Mouse (Mus musculus) midbrain, embryonic 11.5 days (tissue): ENCODE results near the gene Mcpt1. TPM values are rescaled to one million over a fixed set of nuclear protein-coding genes. Genes with fewer than 3 reads are reported as not detected.
"Not testable (repeated sequence)": the region's sequence is repeated elsewhere in the genome, so short reads cannot be mapped to it uniquely, and the experiment has no call there.

ENCODE experiments used
- ATAC-seq: fragments of 200-750 bp; cut with Nextera tagmentation; 2 replicates; pipeline ENCODE4 v1.8.0; 2017; ENCODE audit warnings: moderate TSS enrichment, moderate library complexity; ENCODE audit not compliant: low FRiP score
- DNase-seq: peaks from one replicate; pipeline ENCODE4 v3.0.0; 2015; ENCODE audit warnings: low spot score; ENCODE audit errors: missing footprints
- H3K27ac ChIP-seq: fragments of 300-500 bp; sonication (generic); 2 replicates; pipeline ENCODE4 v1.5.1; 2014; ENCODE audit warnings: low read depth, low read length
- H3K27me3 ChIP-seq: fragments of 300-500 bp; sonication (generic); 2 replicates; pipeline ENCODE4 v1.6.1; 2014; ENCODE audit warnings: mild to moderate bottlenecking, low read length, moderate library complexity, mixed read lengths; ENCODE audit not compliant: control insufficient read depth, insufficient read depth
- H3K36me3 ChIP-seq: fragments of 300-500 bp; sonication (generic); 2 replicates; pipeline ENCODE4 v1.6.1; 2014; ENCODE audit warnings: mild to moderate bottlenecking, low read length, moderate library complexity, mixed read lengths; ENCODE audit not compliant: control insufficient read depth, insufficient read depth
- H3K4me1 ChIP-seq: fragments of 300-500 bp; sonication (generic); 2 replicates; pipeline ENCODE4 v1.6.1; 2014; ENCODE audit warnings: low read length; ENCODE audit not compliant: control insufficient read depth, insufficient read depth
- H3K4me2 ChIP-seq: fragments of 300-500 bp; sonication (generic); 2 replicates; pipeline ENCODE4 v1.6.1; 2014; ENCODE audit warnings: mild to moderate bottlenecking, moderate library complexity
- H3K4me3 ChIP-seq: fragments of 300-500 bp; sonication (generic); 2 replicates; pipeline ENCODE4 v1.5.1; 2014; ENCODE audit warnings: low read depth, low read length
- H3K9ac ChIP-seq: fragments of 300-500 bp; sonication (generic); 2 replicates; pipeline ENCODE4 v1.6.1; 2014; ENCODE audit warnings: low read length
- H3K9me3 ChIP-seq: fragments of 300-500 bp; sonication (generic); 2 replicates; pipeline ENCODE4 v1.6.1; 2016; ENCODE audit warnings: low read length; ENCODE audit not compliant: control insufficient read depth
- WGBS: fragments of 180-500 bp; shearing (Covaris S2); extraction: QIAGEN DNeasy Blood & Tissue Kit; methylation state at CpG from one replicate; pipeline ENCODE4 v1.1.7; 2014; 5-methylcytosine and 5-hydroxymethylcytosine counted together
- polyA plus RNA-seq: library from polyadenylated mRNA; unstranded; fragments of >200 nt; fragmentation: Nextera tagmentation; extraction: Ambion mirVana; gene quantifications from 2 replicates; pipeline ENCODE4 v1.2.1, GENCODE M21; 2014

The Mcpt1 gene
- polyA plus RNA-seq, 1 experiment from 2014 or later = not detected

- WGBS = 82% methylated on average over 4 of the region's 4 CpGs
- no peaks in the 10 kb centered on the region for H3K36me3 ChIP-seq
- no peak overlapping the region for H3K4me2 ChIP-seq
- H3K9me3 ChIP-seq = no peaks in the 10 kb centered on the region
- no peaks in the 10 kb centered on the region for H3K4me1 ChIP-seq
- H3K4me3 ChIP-seq = no peak overlapping the region
- no peak for DNase-seq
- no peak for ATAC-seq
- H3K9ac ChIP-seq = no peak overlapping the region
- H3K27ac ChIP-seq = no peak overlapping the region
- no peaks in the 10 kb centered on the region for H3K27me3 ChIP-seq
Measured at GRCm38 (mm10) chr14:56057722-56058121, 40.0 kb downstream of the Mcpt1 start.

- ATAC-seq, H3K9ac ChIP-seq, DNase-seq, H3K4me3 ChIP-seq, H3K27me3 ChIP-seq, H3K4me1 ChIP-seq, H3K9me3 ChIP-seq, H3K4me2 ChIP-seq, H3K36me3 ChIP-seq, H3K27ac ChIP-seq: not testable (repeated sequence)
- 86% methylated on average over 3 of the region's 3 CpGs for WGBS
Measured at GRCm38 (mm10) chr14:56062213-56062612, 44.4 kb downstream of the Mcpt1 start, which contains the start of gene Mcpt4. TSS of gene Mcpt4 (minus strand) at chr14:56062313.

Other genes starting within 250 kb of the Mcpt1 start
- 4.9 and 5.8 TPM in 2 replicates for gene Adcy4, start 233.9 kb upstream of the Mcpt1 start, polyA plus RNA-seq
- 4.0 and 4.5 TPM in 2 replicates for gene Ripk3, start 229.1 kb upstream of the Mcpt1 start, polyA plus RNA-seq
- 9.9 and 11.5 TPM in 2 replicates for gene Nfatc4, start 194.8 kb upstream of the Mcpt1 start, polyA plus RNA-seq
- gene Nynrin, start 164.0 kb upstream of the Mcpt1 start, polyA plus RNA-seq = 10.7 and 12.0 TPM in 2 replicates
- gene Cbln3, start 133.6 kb upstream of the Mcpt1 start, polyA plus RNA-seq = 0.03 and 0.23 TPM in 2 replicates
- 8.5 and 8.7 TPM in 2 replicates for gene Khnyn, start 133.0 kb upstream of the Mcpt1 start, polyA plus RNA-seq
- 25.0 and 27.8 TPM in 2 replicates for gene Sdr39u1, start 117.7 kb upstream of the Mcpt1 start, polyA plus RNA-seq
- gene Cma1, start 73.3 kb upstream of the Mcpt1 start, polyA plus RNA-seq = not detected in 2 replicates
- not detected in 2 replicates for gene Cma2, start 67.0 kb upstream of the Mcpt1 start, polyA plus RNA-seq
- gene Mcpt9, start 12.5 kb downstream of the Mcpt1 start, polyA plus RNA-seq = not detected in 2 replicates
- not detected in 2 replicates for gene Mcpt2, start 24.1 kb downstream of the Mcpt1 start, polyA plus RNA-seq
- not detected in 2 replicates for gene Mcpt4, start 44.3 kb downstream of the Mcpt1 start, polyA plus RNA-seq
- not detected in 2 replicates for gene Mcpt8, start 67.3 kb downstream of the Mcpt1 start, polyA plus RNA-seq
- not detected in 2 replicates for gene Ctsg, start 84.6 kb downstream of the Mcpt1 start, polyA plus RNA-seq
- gene Gzme, start 102.7 kb downstream of the Mcpt1 start, polyA plus RNA-seq = not detected in 2 replicates
- gene Gzmd, start 114.6 kb downstream of the Mcpt1 start, polyA plus RNA-seq = not detected in 2 replicates
- not detected in 2 replicates for gene Gzmg, start 141.6 kb downstream of the Mcpt1 start, polyA plus RNA-seq
- gene Gzmn, start 156.6 kb downstream of the Mcpt1 start, polyA plus RNA-seq = not detected in 2 replicates
- gene Gzmf, start 193.4 kb downstream of the Mcpt1 start, polyA plus RNA-seq = not detected in 2 replicates
- gene Gzmc, start 216.7 kb downstream of the Mcpt1 start, polyA plus RNA-seq = not detected in 2 replicates
- gene Gzmb, start 244.3 kb downstream of the Mcpt1 start, polyA plus RNA-seq = not detected in 2 replicates